Mouse (Mus musculus) ES-E14 (cell line): ENCODE measurements at regions not wholly inside any gene's neighbourhood (a gene's known extent, or its start where the extent isn't known, plus 50 kb on each side); places are given as distances from the start of the nearest gene placed in this dataset.

Experiments used
- DNase-seq: peaks from one replicate; pipeline ENCODE4 v3.0.0-alpha.2; 2013; ENCODE audit warnings: low read depth, low spot score
- H3K27ac ChIP-seq: 2 replicates; pipeline ENCODE4 v1.5.1; 2012; ENCODE audit warnings: low read depth, mild to moderate bottlenecking, low read length, moderate library complexity, mixed read lengths; ENCODE audit not compliant: poor library complexity, insufficient read depth, severe bottlenecking
- H3K36me3 ChIP-seq: 2 replicates; pipeline ENCODE4 v1.6.1; 2012; ENCODE audit warnings: mild to moderate bottlenecking, low read length, moderate library complexity, mixed read lengths; ENCODE audit not compliant: control insufficient read depth, poor library complexity, insufficient read depth, severe bottlenecking
- H3K4me1 ChIP-seq, 2 experiments: fragments of 150-350 bp in 1 of 2; sonication (generic) in 1 of 2; 2 replicates each; pipeline ENCODE4 v1.6.1; 2012; ENCODE audit warnings: low read length in 2 of 2, mild to moderate bottlenecking in 1 of 2, mixed read lengths in 1 of 2; ENCODE audit not compliant: control insufficient read depth in 2 of 2, insufficient read depth in 2 of 2, poor library complexity in 1 of 2
- H3K4me3 ChIP-seq, 2 experiments: fragments of 150-350 bp in 1 of 2; sonication (generic) in 1 of 2; 2 replicates each; pipeline ENCODE4 v1.5.1; 2012; ENCODE audit warnings: low read length in 2 of 2, low read depth in 1 of 2, mild to moderate bottlenecking in 1 of 2, mixed read lengths in 1 of 2; ENCODE audit not compliant: insufficient read depth in 1 of 2, poor library complexity in 1 of 2, severe bottlenecking in 1 of 2
- H3K9ac ChIP-seq: 2 replicates; pipeline ENCODE4 v1.6.1; 2012; ENCODE audit warnings: low read depth, mild to moderate bottlenecking, low read length, mixed read lengths; ENCODE audit not compliant: poor library complexity, insufficient read depth, severe bottlenecking
- H3K9me3 ChIP-seq: fragments of 150-350 bp; sonication (generic); 2 replicates; pipeline ENCODE4 v1.6.1; 2012; ENCODE audit warnings: low read depth, mild to moderate bottlenecking, low read length; ENCODE audit not compliant: control insufficient read depth, insufficient read depth
- CHD2 ChIP-seq: IDR thresholded peaks from 2 replicates; pipeline ENCODE4 v1.6.1; 2014; ENCODE audit warnings: mild to moderate bottlenecking, low read depth, low read length, inconsistent platforms
- HCFC1 ChIP-seq: IDR thresholded peaks from 2 replicates; pipeline ENCODE4 v1.6.1; 2012; ENCODE audit warnings: low read length, inconsistent platforms, borderline replicate concordance; ENCODE audit not compliant: insufficient read depth
- MAFK ChIP-seq: IDR thresholded peaks from 2 replicates; pipeline ENCODE4 v1.6.1; 2014; ENCODE audit warnings: mild to moderate bottlenecking, low read depth, low read length, inconsistent platforms; ENCODE audit not compliant: insufficient read depth
- ZC3H11A ChIP-seq: IDR thresholded peaks from 2 replicates; pipeline ENCODE4 v1.6.1; 2012; ENCODE audit warnings: low read depth, mild to moderate bottlenecking, inconsistent platforms, low read length, borderline replicate concordance
- ZNF384 ChIP-seq: IDR thresholded peaks from 2 replicates; pipeline ENCODE4 v1.6.1; 2012; ENCODE audit warnings: low read depth, low read length, inconsistent platforms
- in situ Hi-C, 2 experiments: fragments of 600-800 bp; cut with MboI; formaldehyde crosslinking; loops; one replicate each; pipeline ENCODE4 v1.15.1; 2025; ENCODE audit warnings: low sequenced_read_pairs in 2 of 2, inconsistent platforms in 1 of 2; ENCODE audit not compliant: unreplicated experiment in 2 of 2

GRCm38 (mm10) chr6:100973366-100974090 is 140.1 kb downstream of the Ppp4r2 start:
- no peaks in the 10 kb centered on the region for H3K9me3 ChIP-seq
- no peaks in the 10 kb centered on the region for H3K4me1 ChIP-seq
- no peak overlapping the region for H3K27ac ChIP-seq
- no peak overlapping the region for H3K9ac ChIP-seq
- TF ChIP-seq HCFC1 (no peak), ZC3H11A (no peak), MAFK (no peak), CHD2 (no peak), ZNF384 (no peak)
- no peak overlapping the region for H3K4me3 ChIP-seq
- no peaks in the 10 kb centered on the region for H3K36me3 ChIP-seq
- in situ Hi-C loops: no loop called here
- no peak for DNase-seq

- no peak for DNase-seq
- in situ Hi-C loops: no loop called here
- no peak overlapping the region for H3K27ac ChIP-seq
- TF ChIP-seq ZC3H11A: no peak
- no peaks in the 10 kb centered on the region for H3K36me3 ChIP-seq
- no peaks in the 10 kb centered on the region for H3K9me3 ChIP-seq
- no peak overlapping the region for H3K4me3 ChIP-seq
- no peak overlapping the region for H3K9ac ChIP-seq
- H3K4me1 ChIP-seq: no peaks in the 10 kb centered on the region
Observed at GRCm38 (mm10) chr6:100974716-100975115, 141.3 kb downstream of the Ppp4r2 start.

- in situ Hi-C loops: no loop called here
Observed at GRCm38 (mm10) chr6:100975835-100976234, 142.4 kb downstream of the Ppp4r2 start.

DNA sequence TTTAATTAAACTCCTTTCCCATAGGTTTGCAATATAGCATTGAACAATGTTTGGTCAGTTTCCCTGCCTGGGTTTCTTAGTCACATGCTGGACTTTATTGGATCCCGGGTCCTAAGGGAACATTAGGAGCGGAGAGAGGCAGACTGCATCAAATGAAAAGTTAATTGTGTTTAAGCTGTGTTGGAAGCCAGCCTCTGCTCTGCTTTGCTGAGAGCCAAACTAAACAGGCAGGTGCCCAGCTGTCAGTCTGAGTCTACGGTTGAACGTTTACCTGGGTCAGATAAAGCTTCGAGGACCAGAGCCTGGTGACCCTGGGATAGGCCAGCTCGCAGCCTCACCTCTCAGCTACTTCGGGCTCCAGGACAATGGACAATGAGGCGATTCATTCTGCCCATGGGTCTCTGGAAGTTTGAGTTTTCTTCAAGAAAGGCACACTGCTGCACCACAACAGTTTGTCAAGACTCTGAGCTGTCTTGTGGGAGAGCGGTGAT is 143.8 kb downstream of the Ppp4r2 start:
- Histone ChIP-seq H3K4me1 (no peaks in the 10 kb centered on the region), H3K9ac (no peak overlapping the region), H3K4me3 (no peak overlapping the region), H3K9me3 (no peaks in the 10 kb centered on the region), H3K27ac (no peak overlapping the region), H3K36me3 (no peaks in the 10 kb centered on the region)
- in situ Hi-C loops: no loop called here
- DNase-seq: no peak
- TF ChIP-seq HCFC1: no peak
- TF ChIP-seq MAFK: no peak
- no peak for TF ChIP-seq ZNF384
- TF ChIP-seq ZC3H11A: no peak
- TF ChIP-seq CHD2: no peak

More at GRCm38 (mm10) chr6:100975835-100976234, 142.4 kb downstream of the Ppp4r2 start:
- H3K27ac ChIP-seq: no peak overlapping the region
- H3K36me3 ChIP-seq: no peaks in the 10 kb centered on the region
- no peak for DNase-seq
- no peaks in the 10 kb centered on the region for H3K4me1 ChIP-seq
- no peak overlapping the region for H3K4me3 ChIP-seq
- H3K9ac ChIP-seq: no peak overlapping the region
- TF ChIP-seq HCFC1 (no peak), MAFK (no peak), CHD2 (no peak), ZC3H11A (no peak), ZNF384 (no peak)
- H3K9me3 ChIP-seq: no peaks in the 10 kb centered on the region

DNA sequence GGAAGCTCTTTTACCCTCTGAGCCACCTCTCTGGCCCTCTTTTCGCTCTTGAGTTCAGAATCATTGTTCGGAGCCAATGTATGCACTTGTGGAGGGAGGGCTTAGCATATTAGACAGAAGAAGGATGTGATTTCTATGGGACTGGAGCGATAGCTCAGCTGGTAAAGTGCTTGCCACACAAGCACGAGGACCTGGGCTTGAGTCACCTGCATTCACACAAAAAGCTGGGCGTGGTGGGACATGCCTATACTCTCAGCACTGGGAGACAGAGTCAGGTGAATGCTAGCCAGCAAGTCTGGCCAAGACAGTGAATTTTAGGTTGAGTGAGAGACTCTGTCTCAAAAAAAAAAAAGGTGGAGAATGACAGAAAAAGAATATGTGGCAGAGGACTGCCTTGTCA is 144.7 kb downstream of the Ppp4r2 start:
- Histone ChIP-seq H3K9me3 (no peaks in the 10 kb centered on the region), H3K36me3 (no peaks in the 10 kb centered on the region), H3K9ac (no peak overlapping the region), H3K4me1 (no peaks in the 10 kb centered on the region), H3K4me3 (no peak overlapping the region), H3K27ac (no peak overlapping the region)
- no peak for TF ChIP-seq ZNF384
- TF ChIP-seq ZC3H11A: no peak
- TF ChIP-seq MAFK: no peak
- no peak for TF ChIP-seq HCFC1
- TF ChIP-seq CHD2: no peak
- DNase-seq: no peak
- in situ Hi-C loops: no loop called here
